Mouse (Mus musculus) liver, adult 2 months (tissue): ENCODE data around the gene Fkbp8.

Experiments
- CTCF ChIP-seq: fragments of 200-500 bp; IDR thresholded peaks from 2 replicates; pipeline ENCODE4 v1.5.1; 2011; ENCODE audit warnings: low read depth, low read length, control low read depth
- POLR2A ChIP-seq: fragments of 200-500 bp; IDR thresholded peaks from 2 replicates; pipeline ENCODE4 v1.6.1; 2011; ENCODE audit warnings: low read length, control low read depth; ENCODE audit not compliant: insufficient read depth; ENCODE audit errors: extremely low read depth

GRCm38 (mm10) chr8:70538633-70539076 lies 11.1 kb downstream of the Fkbp8 start:
- TF ChIP-seq POLR2A: 0 out of 2 replicates have a peak, but pooled peaks have one; percentile 12
- no peak for TF ChIP-seq CTCF
